Mouse (Mus musculus): ENCODE measurements at regions not wholly inside any gene's neighbourhood (a gene's known extent, or its start where the extent isn't known, plus 50 kb on each side); places are given as distances from the start of the nearest gene placed in this dataset.

GRCm38 (mm10) chr16:5351890-5352571 is 96.2 kb upstream of the Eef2kmt start:
- H3K4me1 ChIP-seq (ENCODE audit: control insufficient read depth in 2 of 2, insufficient read depth in 2 of 2, low read length in 2 of 2, poor library complexity in 1 of 2), result peaks cover 1 to 3% of the 10 kb centered on the region in 2 experiments; a peak in 1 of 4 replicates
- H3K36me3 ChIP-seq (ENCODE audit: control insufficient read depth, insufficient read depth, low read length, poor library complexity, severe bottlenecking), result no peaks in the 10 kb centered on the region
- in situ Hi-C loops (cut with MboI; ENCODE audit: low sequenced_read_pairs in 2 of 2, unreplicated experiment in 2 of 2), result no loop called here
- no peak overlapping the region for H3K9ac ChIP-seq (ENCODE audit: insufficient read depth, low read depth, low read length, poor library complexity, severe bottlenecking)
- no peak overlapping the region for H3K27ac ChIP-seq (ENCODE audit: insufficient read depth, low read depth, low read length, poor library complexity, severe bottlenecking)
- H3K4me3 ChIP-seq (ENCODE audit: insufficient read depth in 1 of 2, low read depth in 1 of 2, low read length in 2 of 2, poor library complexity in 1 of 2, severe bottlenecking in 1 of 2), result peak overlapping the region in 1 of 2 experiments; percentile 55; a peak in 3 of 4 replicates
- DNase-seq (ENCODE audit: low read depth, low spot score), result peak; percentile 92
- no peaks in the 10 kb centered on the region for H3K9me3 ChIP-seq (ENCODE audit: control insufficient read depth, insufficient read depth, low read depth, low read length)
- TF ChIP-seq HCFC1 (IDR thresholded peaks at IDR 0.05; ENCODE audit: borderline replicate concordance, insufficient read depth, low read length) (no peak), CHD2 (IDR thresholded peaks at IDR 0.05; ENCODE audit: low read depth, low read length) (no peak), ZNF384 (IDR thresholded peaks at IDR 0.05; ENCODE audit: low read depth, low read length) (no peak), MAFK (IDR thresholded peaks at IDR 0.05; ENCODE audit: insufficient read depth, low read depth, low read length) (no peak), ZC3H11A (IDR thresholded peaks at IDR 0.05; ENCODE audit: borderline replicate concordance, low read depth, low read length) (no peak)

- in situ Hi-C loops (cut with MboI; ENCODE audit: low sequenced_read_pairs in 2 of 2, unreplicated experiment in 2 of 2), result no loop called here
These were observed 91.4 kb upstream of the Eef2kmt start for GRCm38 (mm10) chr16:5347151-5347550.

DNA sequence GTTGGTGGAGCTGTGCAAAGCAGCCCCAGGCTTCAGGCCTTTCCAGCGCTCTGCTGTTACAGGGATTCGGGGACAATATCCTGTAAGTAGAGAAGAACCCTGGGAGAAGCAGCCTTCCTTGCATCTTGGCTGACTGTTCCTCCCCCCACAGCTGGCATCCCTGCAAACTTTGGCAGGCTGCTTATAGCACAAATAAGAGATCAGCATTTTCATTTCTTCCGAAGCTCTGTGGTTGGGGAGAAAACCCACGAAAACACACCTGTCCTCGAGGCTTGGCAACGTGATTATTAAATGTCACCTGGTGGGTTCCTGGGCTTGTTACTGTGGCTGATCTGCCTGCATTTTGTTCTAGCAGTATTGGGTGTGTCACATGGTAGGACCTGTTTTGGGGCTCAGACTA is 86.5 kb upstream of the Eef2kmt start:
- H3K36me3 ChIP-seq (ENCODE audit: control insufficient read depth, insufficient read depth, low read length, poor library complexity, severe bottlenecking), result no peaks in the 10 kb centered on the region
- no peaks in the 10 kb centered on the region for H3K9me3 ChIP-seq (ENCODE audit: control insufficient read depth, insufficient read depth, low read depth, low read length)
- no peak overlapping the region for H3K4me3 ChIP-seq (ENCODE audit: insufficient read depth in 1 of 2, low read depth in 1 of 2, low read length in 2 of 2, poor library complexity in 1 of 2, severe bottlenecking in 1 of 2)
- TF ChIP-seq CHD2 (IDR thresholded peaks at IDR 0.05; ENCODE audit: low read depth, low read length) (no peak), ZC3H11A (IDR thresholded peaks at IDR 0.05; ENCODE audit: borderline replicate concordance, low read depth, low read length) (no peak), HCFC1 (IDR thresholded peaks at IDR 0.05; ENCODE audit: borderline replicate concordance, insufficient read depth, low read length) (no peak), ZNF384 (IDR thresholded peaks at IDR 0.05; ENCODE audit: low read depth, low read length) (no peak), MAFK (IDR thresholded peaks at IDR 0.05; ENCODE audit: insufficient read depth, low read depth, low read length) (no peak)
- DNase-seq (ENCODE audit: low read depth, low spot score), result no peak
- no peak overlapping the region for H3K27ac ChIP-seq (ENCODE audit: insufficient read depth, low read depth, low read length, poor library complexity, severe bottlenecking)
- no peaks in the 10 kb centered on the region for H3K4me1 ChIP-seq (ENCODE audit: control insufficient read depth in 2 of 2, insufficient read depth in 2 of 2, low read length in 2 of 2, poor library complexity in 1 of 2)
- no peak overlapping the region for H3K9ac ChIP-seq (ENCODE audit: insufficient read depth, low read depth, low read length, poor library complexity, severe bottlenecking)
- in situ Hi-C loops (cut with MboI; ENCODE audit: low sequenced_read_pairs in 2 of 2, unreplicated experiment in 2 of 2), result no loop called here

More at GRCm38 (mm10) chr16:5347151-5347550, 91.4 kb upstream of the Eef2kmt start:
- Histone ChIP-seq H3K36me3 (ENCODE audit: control insufficient read depth, insufficient read depth, low read length, poor library complexity, severe bottlenecking) (no peaks in the 10 kb centered on the region), H3K9ac (ENCODE audit: insufficient read depth, low read depth, low read length, poor library complexity, severe bottlenecking) (no peak overlapping the region), H3K27ac (ENCODE audit: insufficient read depth, low read depth, low read length, poor library complexity, severe bottlenecking) (no peak overlapping the region), H3K9me3 (ENCODE audit: control insufficient read depth, insufficient read depth, low read depth, low read length) (no peaks in the 10 kb centered on the region), H3K4me3 (ENCODE audit: insufficient read depth in 1 of 2, low read depth in 1 of 2, low read length in 2 of 2, poor library complexity in 1 of 2, severe bottlenecking in 1 of 2) (no peak overlapping the region), H3K4me1 (ENCODE audit: control insufficient read depth in 2 of 2, insufficient read depth in 2 of 2, low read length in 2 of 2, poor library complexity in 1 of 2) (peaks cover 1 to 3% of the 10 kb centered on the region in 2 experiments; a peak in 1 of 4 replicates)
- DNase-seq (ENCODE audit: low read depth, low spot score), result no peak
- TF ChIP-seq ZC3H11A (IDR thresholded peaks at IDR 0.05; ENCODE audit: borderline replicate concordance, low read depth, low read length) (no peak), CHD2 (IDR thresholded peaks at IDR 0.05; ENCODE audit: low read depth, low read length) (no peak), MAFK (IDR thresholded peaks at IDR 0.05; ENCODE audit: insufficient read depth, low read depth, low read length) (no peak), HCFC1 (IDR thresholded peaks at IDR 0.05; ENCODE audit: borderline replicate concordance, insufficient read depth, low read length) (no peak), ZNF384 (IDR thresholded peaks at IDR 0.05; ENCODE audit: low read depth, low read length) (no peak)

- TF ChIP-seq ZC3H11A (IDR thresholded peaks at IDR 0.05; ENCODE audit: borderline replicate concordance, low read depth, low read length), result no peak
- TF ChIP-seq ZNF384 (IDR thresholded peaks at IDR 0.05; ENCODE audit: low read depth, low read length), result no peak
- TF ChIP-seq CHD2 (IDR thresholded peaks at IDR 0.05; ENCODE audit: low read depth, low read length), result no peak
- no peak for TF ChIP-seq MAFK (IDR thresholded peaks at IDR 0.05; ENCODE audit: insufficient read depth, low read depth, low read length)
- no peak for TF ChIP-seq HCFC1 (IDR thresholded peaks at IDR 0.05; ENCODE audit: borderline replicate concordance, insufficient read depth, low read length)
- H3K4me3 ChIP-seq (ENCODE audit: insufficient read depth in 1 of 2, low read depth in 1 of 2, low read length in 2 of 2, poor library complexity in 1 of 2, severe bottlenecking in 1 of 2), result no peak overlapping the region
- no peak overlapping the region for H3K9ac ChIP-seq (ENCODE audit: insufficient read depth, low read depth, low read length, poor library complexity, severe bottlenecking)
- H3K36me3 ChIP-seq (ENCODE audit: control insufficient read depth, insufficient read depth, low read length, poor library complexity, severe bottlenecking), result no peaks in the 10 kb centered on the region
- H3K9me3 ChIP-seq (ENCODE audit: control insufficient read depth, insufficient read depth, low read depth, low read length), result no peaks in the 10 kb centered on the region
- H3K4me1 ChIP-seq (ENCODE audit: control insufficient read depth in 2 of 2, insufficient read depth in 2 of 2, low read length in 2 of 2, poor library complexity in 1 of 2), result no peaks in the 10 kb centered on the region
- in situ Hi-C loops (cut with MboI; ENCODE audit: low sequenced_read_pairs in 2 of 2, unreplicated experiment in 2 of 2), result no loop called here
- DNase-seq (ENCODE audit: low read depth, low spot score), result no peak
- H3K27ac ChIP-seq (ENCODE audit: insufficient read depth, low read depth, low read length, poor library complexity, severe bottlenecking), result no peak overlapping the region
These were observed 60.5 kb upstream of the Eef2kmt start for GRCm38 (mm10) chr16:5316271-5316670.

Data from ES-E14 (cell line).